Mouse (Mus musculus) cerebellum, adult 9-11 months (tissue): ENCODE data around the gene Cav2.

Experiments used
- DNase-seq: peaks from one replicate; pipeline ENCODE4 v3.0.0; 2022

Gene Cav2

GRCm38 (mm10) chr6:17314241-17314640 lies 33.3 kb downstream of the Cav2 start:
- DNase-seq: no peak

GRCm38 (mm10) chr6:17314659-17315616 lies 34.0 kb downstream of the Cav2 start:
- DNase-seq: no peak

- no peak for DNase-seq
Observed at GRCm38 (mm10) chr6:17316294-17317166, 35.5 kb downstream of the Cav2 start.

GRCm38 (mm10) chr6:17317167-17317524 lies 36.2 kb downstream of the Cav2 start:
- no peak for DNase-seq

- DNase-seq: no peak
Observed at GRCm38 (mm10) chr6:17317944-17318343, 37.0 kb downstream of the Cav2 start.

- DNase-seq: no peak
Observed at GRCm38 (mm10) chr6:17321976-17322375, 41.0 kb downstream of the Cav2 start.

- DNase-seq: no peak
Observed at GRCm38 (mm10) chr6:17327216-17327615, 46.2 kb downstream of the Cav2 start.

GRCm38 (mm10) chr6:17329801-17330200 lies 48.8 kb downstream of the Cav2 start:
- no peak for DNase-seq

GRCm38 (mm10) chr6:17337724-17338123 lies 56.7 kb downstream of the Cav2 start:
- DNase-seq: no peak
